Mouse (Mus musculus): ENCODE data around the gene Vwf. TPM values are rescaled to one million over a fixed set of nuclear protein-coding genes. Genes with fewer than 3 reads are reported as not detected.
A peak's percentile ranks its signal among the peaks of the same experiment; 100 is the strongest.

Gene Vwf
- total RNA-seq, 1 experiment from 2014 or later, result 9.9 TPM

GRCm38 (mm10) chr6:125601190-125601589 is 54.6 kb downstream of the Vwf start:
- ATAC-seq (replicated peaks; ENCODE audit: insufficient number of reproducible peaks, low FRiP score, low TSS enrichment, poor library complexity, severe bottlenecking), result no peak

GRCm38 (mm10) chr6:125601748-125602147 is 55.2 kb downstream of the Vwf start:
- no peak for ATAC-seq (replicated peaks; ENCODE audit: insufficient number of reproducible peaks, low FRiP score, low TSS enrichment, poor library complexity, severe bottlenecking)

GRCm38 (mm10) chr6:125602354-125602753 is 55.8 kb downstream of the Vwf start:
- no peak for ATAC-seq (replicated peaks; ENCODE audit: insufficient number of reproducible peaks, low FRiP score, low TSS enrichment, poor library complexity, severe bottlenecking)

GRCm38 (mm10) chr6:125603234-125603633 is 56.7 kb downstream of the Vwf start:
- peak; percentile 57 for ATAC-seq (replicated peaks; ENCODE audit: insufficient number of reproducible peaks, low FRiP score, low TSS enrichment, poor library complexity, severe bottlenecking)

GRCm38 (mm10) chr6:125603678-125604462 is 57.3 kb downstream of the Vwf start:
- peak; percentile 48 for ATAC-seq (replicated peaks; ENCODE audit: insufficient number of reproducible peaks, low FRiP score, low TSS enrichment, poor library complexity, severe bottlenecking)

- no peak for ATAC-seq (replicated peaks; ENCODE audit: insufficient number of reproducible peaks, low FRiP score, low TSS enrichment, poor library complexity, severe bottlenecking)
These were observed 58.1 kb downstream of the Vwf start for GRCm38 (mm10) chr6:125604463-125605191.

GRCm38 (mm10) chr6:125609025-125609424 is 62.5 kb downstream of the Vwf start:
- ATAC-seq (replicated peaks; ENCODE audit: insufficient number of reproducible peaks, low FRiP score, low TSS enrichment, poor library complexity, severe bottlenecking), result no peak

- ATAC-seq (replicated peaks; ENCODE audit: insufficient number of reproducible peaks, low FRiP score, low TSS enrichment, poor library complexity, severe bottlenecking), result no peak
These were observed 71.3 kb downstream of the Vwf start for GRCm38 (mm10) chr6:125617855-125618254.

GRCm38 (mm10) chr6:125620764-125621163 is 74.2 kb downstream of the Vwf start:
- ATAC-seq (replicated peaks; ENCODE audit: insufficient number of reproducible peaks, low FRiP score, low TSS enrichment, poor library complexity, severe bottlenecking), result no peak

- ATAC-seq (replicated peaks; ENCODE audit: insufficient number of reproducible peaks, low FRiP score, low TSS enrichment, poor library complexity, severe bottlenecking), result peak; percentile 60; the same call in 1 of the 2 replicates
These were observed 75.9 kb downstream of the Vwf start for GRCm38 (mm10) chr6:125622434-125622833.

- ATAC-seq (replicated peaks; ENCODE audit: insufficient number of reproducible peaks, low FRiP score, low TSS enrichment, poor library complexity, severe bottlenecking), result no peak
These were observed 93.9 kb downstream of the Vwf start for GRCm38 (mm10) chr6:125640486-125640885.

GRCm38 (mm10) chr6:125641146-125641545 is 94.6 kb downstream of the Vwf start:
- no peak for ATAC-seq (replicated peaks; ENCODE audit: insufficient number of reproducible peaks, low FRiP score, low TSS enrichment, poor library complexity, severe bottlenecking)

- ATAC-seq (replicated peaks; ENCODE audit: insufficient number of reproducible peaks, low FRiP score, low TSS enrichment, poor library complexity, severe bottlenecking), result no peak
These were observed 102.4 kb downstream of the Vwf start for GRCm38 (mm10) chr6:125648964-125649363.

- ATAC-seq (replicated peaks; ENCODE audit: insufficient number of reproducible peaks, low FRiP score, low TSS enrichment, poor library complexity, severe bottlenecking), result peak; percentile 94
These were observed 104.8 kb downstream of the Vwf start for GRCm38 (mm10) chr6:125651335-125651734.

GRCm38 (mm10) chr6:125653416-125653815 is 106.8 kb downstream of the Vwf start:
- no peak for ATAC-seq (replicated peaks; ENCODE audit: insufficient number of reproducible peaks, low FRiP score, low TSS enrichment, poor library complexity, severe bottlenecking)

GRCm38 (mm10) chr6:125656921-125657320 is 110.3 kb downstream of the Vwf start:
- no peak for ATAC-seq (replicated peaks; ENCODE audit: insufficient number of reproducible peaks, low FRiP score, low TSS enrichment, poor library complexity, severe bottlenecking)

- no peak for ATAC-seq (replicated peaks; ENCODE audit: insufficient number of reproducible peaks, low FRiP score, low TSS enrichment, poor library complexity, severe bottlenecking)
These were observed 111.4 kb downstream of the Vwf start for GRCm38 (mm10) chr6:125657966-125658365.

- ATAC-seq (replicated peaks; ENCODE audit: insufficient number of reproducible peaks, low FRiP score, low TSS enrichment, poor library complexity, severe bottlenecking), result peak; percentile 77; the same call in 1 of the 2 replicates
These were observed 114.7 kb downstream of the Vwf start for GRCm38 (mm10) chr6:125661106-125661877.

GRCm38 (mm10) chr6:125663906-125664305 is 117.3 kb downstream of the Vwf start:
- no peak for ATAC-seq (replicated peaks; ENCODE audit: insufficient number of reproducible peaks, low FRiP score, low TSS enrichment, poor library complexity, severe bottlenecking)
